Mouse (Mus musculus) ES-Bruce4 (cell line): Measurements from ENCODE around the gene 4930519P11Rik.

Experiments
- CTCF ChIP-seq: IDR thresholded peaks from one replicate; pipeline ENCODE4 v1.8.1; 2011; ENCODE audit warnings: low read depth, low read length
- EP300 ChIP-seq: IDR thresholded peaks from 2 replicates; pipeline ENCODE4 v1.6.1; 2011; ENCODE audit warnings: low read depth, low read length; ENCODE audit not compliant: insufficient read depth

DNA sequence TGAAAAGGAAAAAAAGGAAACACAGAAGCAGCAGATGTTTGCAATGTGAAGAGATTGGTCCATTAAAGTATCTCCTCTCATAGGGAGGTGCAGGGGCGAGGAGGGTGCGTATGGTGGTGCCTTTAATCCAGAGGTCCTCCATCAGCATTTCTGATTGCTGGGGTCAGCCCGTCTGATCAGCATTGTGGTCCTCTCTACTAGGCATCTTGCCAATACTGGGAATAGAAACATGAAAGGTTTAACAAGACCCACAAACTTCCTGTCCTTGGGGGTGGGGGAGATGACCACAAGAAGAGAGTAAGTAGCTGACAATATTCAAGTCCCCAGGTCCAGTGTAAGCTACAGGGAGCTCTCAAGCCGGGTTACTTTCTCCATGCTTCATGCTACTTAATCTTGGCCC lies 42.6 kb downstream of the 4930519P11Rik start:
- no peak for TF ChIP-seq EP300
- TF ChIP-seq CTCF, result no peak
